Comparison of ENCODE assay signal across 25 mouse cellular contexts in the genomic region with DNA sequence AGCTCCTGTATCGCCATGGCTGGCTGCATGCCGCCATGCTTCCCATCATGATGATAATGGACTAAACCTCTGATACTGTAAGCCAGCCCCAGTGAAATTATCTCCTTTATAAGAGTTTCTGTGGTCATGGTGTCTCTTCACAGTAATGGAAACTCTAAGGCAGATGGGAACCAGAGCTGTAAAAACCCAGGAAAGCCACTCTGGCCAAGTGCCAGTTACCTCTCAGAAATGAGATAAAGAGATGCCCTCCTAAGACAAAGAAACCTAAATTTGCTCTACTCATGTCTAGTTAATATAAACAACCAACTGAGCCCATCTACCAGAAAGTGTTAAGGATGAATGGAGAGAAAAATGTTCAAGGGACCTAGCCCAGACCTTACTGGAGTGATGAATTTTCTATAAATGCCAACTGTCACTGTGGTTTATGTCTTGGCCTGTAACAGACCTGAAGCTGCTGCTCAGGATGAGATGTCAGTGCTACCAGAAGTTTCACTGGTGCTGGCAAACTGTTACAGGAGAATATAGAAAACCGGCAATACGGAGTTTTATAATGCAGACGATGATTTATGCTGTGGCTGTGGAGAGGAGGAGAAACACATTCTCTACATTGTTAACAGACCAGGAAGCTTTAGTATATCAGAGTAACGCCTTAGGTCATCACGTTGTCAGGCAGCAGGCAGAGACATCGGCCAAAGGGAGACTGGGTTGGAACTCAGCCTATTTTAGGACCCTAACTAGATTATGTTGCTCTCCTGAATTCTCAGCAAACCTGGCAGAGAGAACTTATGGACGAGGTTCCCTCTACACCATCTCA.
DNase-seq lines count a peak whose midpoint lies in the region; ATAC-seq and TF ChIP-seq lines count a peak whose summit lies in the region.
"Had no signal": no experiment of that assay in that cellular context is flagged by ENCODE, and none has a peak within 500 bp of the region (broad histone marks: within the 10 kb centered on the region; RNA-seq: fewer than 3 reads in every experiment).

No protein-coding gene starts in this region.

- no peak overlapping the region for H3K4me3 ChIP-seq in kidney, postnatal 0 days (replicated peaks; ENCODE audit: low read depth, low read length)
- no peak overlapping the region for H3K4me3 ChIP-seq in cerebellum, adult 2 months (replicated peaks; ENCODE audit: insufficient read depth, low read depth, low read length)
- H3K4me3 ChIP-seq: forebrain, embryonic 13.5 days; hindbrain, embryonic 13.5 days; liver, embryonic 13.5 days; lung, embryonic 15.5 days; megakaryocyte, embryonic 14.5 days; midbrain, embryonic 13.5 days; neural tube, embryonic 13.5 days; stomach, embryonic 15.5 days had no signal

- no peak for DNase-seq in cerebellum, postnatal 4 days (ENCODE audit: low spot score in 2 of 2)
- peak; percentile 34 for DNase-seq in kidney, postnatal 0 days (ENCODE audit: low spot score)
- no peak for DNase-seq in kidney, postnatal 10 days
- peak; percentile 49 to 61 for DNase-seq in cerebellum, adult 2 months
- DNase-seq in cerebellum, postnatal 25 days: peak; percentile 55 to 70
- no peak for DNase-seq in layer of hippocampus, adult 9-11 months
- no peak for DNase-seq in adipocyte (ENCODE audit: low spot score)
- DNase-seq: adrenal gland, postnatal 10 days; gastrocnemius, postnatal 14 days; heart, adult 11 months; kidney, adult 9 months; kidney, postnatal 36 days; liver, embryonic 13.5 days; lung, postnatal 36 days; retina, postnatal 1 day; thymus, adult 18-20 months had no signal

- no peaks in the 10 kb centered on the region for H3K4me1 ChIP-seq in kidney, postnatal 0 days (replicated peaks; ENCODE audit: insufficient read depth, low read length)
- peaks cover 9% of the 10 kb centered on the region for H3K4me1 ChIP-seq in cerebellum, adult 2 months (ENCODE audit: control insufficient read depth, insufficient read depth, low read length)
- H3K4me1 ChIP-seq: forebrain, embryonic 13.5 days; hindbrain, embryonic 13.5 days; liver, embryonic 13.5 days; lung, embryonic 15.5 days; megakaryocyte, embryonic 14.5 days; midbrain, embryonic 13.5 days; neural tube, embryonic 13.5 days; stomach, embryonic 15.5 days had no signal

- H3K27ac ChIP-seq in kidney, postnatal 0 days: no peak overlapping the region
- H3K27ac ChIP-seq in cerebellum, adult 2 months (ENCODE audit: insufficient read depth, low read length): no peak overlapping the region
- H3K27ac ChIP-seq: forebrain, embryonic 13.5 days; hindbrain, embryonic 13.5 days; liver, embryonic 13.5 days; lung, embryonic 15.5 days; midbrain, embryonic 13.5 days; neural tube, embryonic 13.5 days; stomach, embryonic 15.5 days had no signal

- TF ChIP-seq CTCF in kidney, postnatal 0 days (IDR thresholded peaks at IDR 0.05; ENCODE audit: low read depth): no peak
- no peak for TF ChIP-seq CTCF in cerebellum, adult 2 months (IDR thresholded peaks at IDR 0.05; ENCODE audit: borderline replicate concordance, insufficient read depth, low read depth, low read length)

- no peaks in the 10 kb centered on the region for H3K9me3 ChIP-seq in kidney, postnatal 0 days (replicated peaks; ENCODE audit: low read length)
- H3K9me3 ChIP-seq: forebrain, embryonic 13.5 days; hindbrain, embryonic 13.5 days; lung, embryonic 15.5 days; midbrain, embryonic 13.5 days; neural tube, embryonic 13.5 days; stomach, embryonic 15.5 days had no signal

- H3K27me3 ChIP-seq in kidney, postnatal 0 days (ENCODE audit: insufficient read depth, low read length): no peaks in the 10 kb centered on the region
- no peaks in the 10 kb centered on the region for H3K27me3 ChIP-seq in cerebellum, adult 2 months (ENCODE audit: control insufficient read depth, insufficient read depth, low read length)
- H3K27me3 ChIP-seq: forebrain, embryonic 13.5 days; hindbrain, embryonic 13.5 days; liver, embryonic 13.5 days; lung, embryonic 15.5 days; megakaryocyte, embryonic 14.5 days; midbrain, embryonic 13.5 days; neural tube, embryonic 13.5 days; stomach, embryonic 15.5 days had no signal

- no peak for TF ChIP-seq POLR2A in cerebellum, adult 2 months (IDR thresholded peaks at IDR 0.05; ENCODE audit: borderline replicate concordance, insufficient read depth, low read length)

- H3K9ac ChIP-seq in kidney, postnatal 0 days (ENCODE audit: low read depth, low read length): no peak overlapping the region
- H3K9ac ChIP-seq: forebrain, embryonic 13.5 days; hindbrain, embryonic 13.5 days; liver, embryonic 13.5 days; lung, embryonic 15.5 days; midbrain, embryonic 13.5 days; neural tube, embryonic 13.5 days; stomach, embryonic 15.5 days had no signal

- H3K4me2 ChIP-seq in kidney, postnatal 0 days (ENCODE audit: low read length): no peak overlapping the region
- H3K4me2 ChIP-seq: forebrain, embryonic 13.5 days; hindbrain, embryonic 13.5 days; liver, embryonic 13.5 days; lung, embryonic 15.5 days; midbrain, embryonic 13.5 days; neural tube, embryonic 13.5 days; stomach, embryonic 15.5 days had no signal

- ATAC-seq in cerebellum, adult (ENCODE audit: insufficient number of reproducible peaks, low FRiP score, low TSS enrichment): peak; percentile 69
- no peak for ATAC-seq in kidney, postnatal 0 days (replicated peaks; ENCODE audit: low FRiP score, low read depth)
- ATAC-seq: activated CD4-positive, CD25-positive, alpha-beta regulatory T cell, adult 4 months; forebrain, embryonic 13.5 days; midbrain, embryonic 13.5 days had no signal

- WGBS in kidney, postnatal 0 days: 61% methylated on average over 9 of the region's 9 CpGs
- WGBS in cerebellum, adult 2 months: 56% methylated on average over 9 of the region's 9 CpGs

- no peaks in the 10 kb centered on the region for H3K36me3 ChIP-seq in kidney, postnatal 0 days (ENCODE audit: insufficient read depth, low read length)
- H3K36me3 ChIP-seq: hindbrain, embryonic 13.5 days; liver, embryonic 13.5 days; lung, embryonic 15.5 days; midbrain, embryonic 13.5 days; neural tube, embryonic 13.5 days; stomach, embryonic 15.5 days had no signal

Comparison
In these comparisons a context has a peak if more than half of its experiments do, and no peak if none do; other contexts are left out.
1. DNase-seq: peak in kidney, postnatal 0 days (single experiment), cerebellum, adult 2 months (2 of 2) and cerebellum, postnatal 25 days (2 of 2); none in cerebellum, postnatal 4 days (0 of 2), kidney, postnatal 10 days (single experiment), layer of hippocampus, adult 9-11 months (single experiment) and adipocyte (single experiment).